Mouse (Mus musculus) testis, adult 2 months (tissue): ENCODE measurements around the gene Cfc1.
"Not testable (repeated sequence)": the region's sequence is repeated elsewhere in the genome, so short reads cannot be mapped to it uniquely, and the experiment has no call there.

ENCODE experiments used
- CTCF ChIP-seq: fragments of 200-500 bp; IDR thresholded peaks from 2 replicates; pipeline ENCODE4 v1.5.1; 2012; ENCODE audit warnings: low read depth, mild to moderate bottlenecking, inconsistent platforms, low read length, moderate library complexity; ENCODE audit not compliant: control insufficient read depth, insufficient read depth, insufficient replicate concordance
- POLR2A ChIP-seq: fragments of 200-500 bp; IDR thresholded peaks from 2 replicates; pipeline ENCODE4 v1.6.1; 2012; ENCODE audit warnings: low read depth, mild to moderate bottlenecking, inconsistent platforms, low read length, moderate library complexity; ENCODE audit not compliant: control insufficient read depth

GRCm38 (mm10) chr1:34535043-34535698 is at the start of gene Cfc1:
- TF ChIP-seq CTCF, POLR2A: not testable (repeated sequence)
